Mouse (Mus musculus) neural tube, embryonic 15.5 days (tissue): ENCODE results near the gene Tyw3. TPM values are rescaled to one million over a fixed set of nuclear protein-coding genes. Genes with fewer than 3 reads are reported as not detected.
A peak's percentile ranks its signal among the peaks of the same experiment; 100 is the strongest.
"Not testable (repeated sequence)": the region's sequence is repeated elsewhere in the genome, so short reads cannot be mapped to it uniquely, and the experiment has no call there.

Experiments used
- ATAC-seq: fragments of 200-750 bp; cut with Nextera tagmentation; 2 replicates; pipeline ENCODE4 v1.8.0; 2017; ENCODE audit warnings: mild to moderate bottlenecking, moderate TSS enrichment, moderate library complexity; ENCODE audit not compliant: low FRiP score
- H3K27ac ChIP-seq: fragments of 300-500 bp; sonication (generic); replicated peaks from 2 replicates; pipeline ENCODE4 v1.5.1; 2015; ENCODE audit warnings: mild to moderate bottlenecking, inconsistent platforms
- H3K27me3 ChIP-seq: fragments of 300-500 bp; sonication (generic); replicated peaks from 2 replicates; pipeline ENCODE4 v1.6.1; 2015; ENCODE audit warnings: inconsistent platforms
- H3K36me3 ChIP-seq: fragments of 300-500 bp; sonication (generic); 2 replicates; pipeline ENCODE4 v1.6.1; 2015; ENCODE audit warnings: inconsistent platforms
- H3K4me1 ChIP-seq: fragments of 300-500 bp; sonication (generic); 2 replicates; pipeline ENCODE4 v1.6.1; 2015; ENCODE audit warnings: inconsistent platforms
- H3K4me2 ChIP-seq: fragments of 300-500 bp; sonication (generic); 2 replicates; pipeline ENCODE4 v1.6.1; 2015; ENCODE audit warnings: inconsistent platforms, mild to moderate bottlenecking, moderate library complexity
- H3K4me3 ChIP-seq: fragments of 300-500 bp; sonication (generic); replicated peaks from 2 replicates; pipeline ENCODE4 v1.5.1; 2015; ENCODE audit warnings: mild to moderate bottlenecking, inconsistent platforms
- H3K9ac ChIP-seq: fragments of 300-500 bp; sonication (generic); replicated peaks from 2 replicates; pipeline ENCODE4 v1.6.1; 2015; ENCODE audit warnings: mild to moderate bottlenecking, inconsistent platforms
- H3K9me3 ChIP-seq: fragments of 300-500 bp; sonication (generic); replicated peaks from 2 replicates; pipeline ENCODE4 v1.6.1; 2016; ENCODE audit warnings: inconsistent platforms
- whole genome bisulfite sequencing: fragments of 180-500 bp; shearing (Covaris S2); methylation state at CpG from one replicate; pipeline ENCODE4 v1.1.7; 2015; ENCODE audit warnings: mixed read lengths; 5-methylcytosine and 5-hydroxymethylcytosine counted together
- polyA plus RNA-seq: library from polyadenylated mRNA; unstranded; fragments of >200 nt; fragmentation: Nextera tagmentation; extraction: Ambion mirVana; gene quantifications from 2 replicates; pipeline ENCODE4 v1.2.1, GENCODE M21; 2015

Tyw3 gene
- polyA plus RNA-seq: 12.7 and 13.9 TPM in 2 replicates

GRCm38 (mm10) chr3:154596934-154597554 lies at the start of gene Tyw3:
Tyw3 (minus strand) TSS chr3:154597104.
- Histone ChIP-seq H3K9ac (peak within 1 kb of the TSS; percentile 79), H3K36me3 (peaks cover 23% of the 10 kb centered on the region), H3K4me3 (peak within 1 kb of the TSS; percentile 79), H3K27me3 (no peaks in the 10 kb centered on the region), H3K4me1 (peaks cover 15% of the 10 kb centered on the region), H3K9me3 (no peaks in the 10 kb centered on the region), H3K4me2 (peak within 1 kb of the TSS; percentile 80), H3K27ac (peak within 1 kb of the TSS; percentile 96)
- peak; percentile 96 for ATAC-seq
- under 1% methylated on average over 38 of the region's 38 CpGs for WGBS

GRCm38 (mm10) chr3:154633091-154633490 lies 36.2 kb upstream of the Tyw3 start:
- WGBS: 58% methylated on average over 5 of the region's 5 CpGs

DNA sequence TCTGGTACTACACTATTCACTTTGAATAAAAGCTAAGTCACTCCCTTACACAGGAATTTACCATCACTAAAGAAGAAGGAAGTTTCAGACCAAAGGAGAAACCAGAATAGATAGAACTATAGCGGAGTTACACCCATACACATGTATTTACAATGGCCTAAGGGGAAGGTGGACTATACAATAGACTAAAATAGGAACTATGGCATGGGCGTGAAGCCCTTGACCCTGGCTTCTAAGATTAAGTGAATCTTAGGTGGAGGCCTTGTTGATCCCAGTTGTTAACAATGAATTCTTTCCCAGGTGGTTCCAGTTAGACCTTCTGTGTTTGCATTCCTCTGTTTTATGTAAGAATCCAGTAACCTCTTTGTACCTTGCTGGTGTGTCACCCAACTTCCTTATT lies 34.4 kb upstream of the Tyw3 start:
- H3K27ac ChIP-seq, H3K36me3 ChIP-seq, H3K27me3 ChIP-seq, H3K9ac ChIP-seq, H3K9me3 ChIP-seq, ATAC-seq, H3K4me2 ChIP-seq, H3K4me1 ChIP-seq, H3K4me3 ChIP-seq: not testable (repeated sequence)
- WGBS: 93% methylated on average over 2 of the region's 2 CpGs

More at GRCm38 (mm10) chr3:154633091-154633490, 36.2 kb upstream of the Tyw3 start:
- H3K27me3 ChIP-seq: no peaks in the 10 kb centered on the region
- no peaks in the 10 kb centered on the region for H3K4me1 ChIP-seq
- no peaks in the 10 kb centered on the region for H3K36me3 ChIP-seq
- H3K27ac ChIP-seq: no peak overlapping the region
- no peak overlapping the region for H3K4me2 ChIP-seq
- ATAC-seq: no peak
- no peaks in the 10 kb centered on the region for H3K9me3 ChIP-seq
- H3K4me3 ChIP-seq: no peak overlapping the region
- no peak overlapping the region for H3K9ac ChIP-seq

DNA sequence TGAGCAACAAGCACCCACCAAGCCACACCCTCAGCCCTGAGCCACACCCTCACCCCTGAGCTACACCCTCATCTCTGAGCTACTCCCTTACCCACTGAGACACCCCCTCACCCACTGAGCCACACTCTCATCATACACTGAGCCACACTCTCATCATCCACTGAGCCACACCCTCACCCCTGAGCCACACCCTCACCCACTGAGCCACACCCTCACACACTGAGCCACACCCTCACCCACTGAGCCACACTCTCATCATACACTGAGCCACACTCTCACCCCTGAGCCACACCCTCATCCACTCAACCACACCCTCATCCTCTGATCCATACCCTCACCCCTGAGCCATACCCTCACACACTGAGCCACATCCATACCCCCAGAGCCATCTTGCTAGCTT lies 31.4 kb upstream of the Tyw3 start:
- Histone ChIP-seq H3K9ac (no peak overlapping the region), H3K9me3 (no peaks in the 10 kb centered on the region)
- ATAC-seq: no peak

DNA sequence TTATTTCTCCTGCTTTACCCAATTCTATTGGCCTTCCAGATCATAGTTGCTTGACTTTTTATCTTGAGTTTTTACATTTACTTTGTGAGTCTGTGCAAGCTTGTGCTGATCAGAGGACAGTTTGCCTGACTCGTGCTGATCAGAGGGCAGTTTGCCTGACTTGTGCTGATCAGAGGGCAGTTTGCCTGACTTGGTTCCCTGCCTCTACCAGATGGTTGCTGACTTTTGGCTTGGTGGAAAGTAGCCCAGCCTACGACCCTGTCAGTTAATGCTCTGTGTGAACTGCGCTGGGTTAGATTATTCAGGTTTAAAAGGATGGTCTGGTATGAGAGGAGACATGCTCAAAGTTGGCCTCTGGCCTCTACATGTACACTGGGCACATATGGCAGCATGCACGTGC lies 19.2 kb upstream of the Tyw3 start:
- Histone ChIP-seq H3K4me1 (no peaks in the 10 kb centered on the region), H3K36me3 (no peaks in the 10 kb centered on the region), H3K9ac (no peak overlapping the region), H3K4me2 (no peak overlapping the region), H3K4me3 (no peak overlapping the region), H3K9me3 (no peaks in the 10 kb centered on the region), H3K27ac (no peak overlapping the region), H3K27me3 (no peaks in the 10 kb centered on the region)
- no peak for ATAC-seq
- 92% methylated on average over 4 of the region's 4 CpGs for WGBS

More for the DNA sequence above, 31.4 kb upstream of the Tyw3 start:
- Histone ChIP-seq H3K27me3 (no peaks in the 10 kb centered on the region), H3K27ac (no peak overlapping the region), H3K4me3 (no peak overlapping the region), H3K4me2 (no peak overlapping the region), H3K4me1 (no peaks in the 10 kb centered on the region), H3K36me3 (no peaks in the 10 kb centered on the region)

- Histone ChIP-seq H3K27me3 (no peaks in the 10 kb centered on the region), H3K4me2 (no peak overlapping the region), H3K9ac (no peak overlapping the region), H3K4me1 (no peaks in the 10 kb centered on the region), H3K27ac (no peak overlapping the region), H3K9me3 (no peaks in the 10 kb centered on the region), H3K4me3 (no peak overlapping the region), H3K36me3 (no peaks in the 10 kb centered on the region)
- no peak for ATAC-seq
- WGBS: 92% methylated on average over 7 of the region's 7 CpGs
These were observed 18.4 kb upstream of the Tyw3 start for GRCm38 (mm10) chr3:154615304-154615703.

GRCm38 (mm10) chr3:154614771-154615170 lies 17.9 kb upstream of the Tyw3 start:
- Histone ChIP-seq H3K9me3 (no peaks in the 10 kb centered on the region), H3K4me2 (no peak overlapping the region), H3K27ac (no peak overlapping the region), H3K4me1 (no peaks in the 10 kb centered on the region), H3K4me3 (no peak overlapping the region), H3K36me3 (no peaks in the 10 kb centered on the region), H3K9ac (no peak overlapping the region), H3K27me3 (no peaks in the 10 kb centered on the region)
- ATAC-seq: no peak
- 91% methylated on average over 8 of the region's 8 CpGs for WGBS

GRCm38 (mm10) chr3:154611888-154612287 lies 15.0 kb upstream of the Tyw3 start:
- WGBS: 92% methylated on average over 3 of the region's 3 CpGs
- Histone ChIP-seq H3K27ac (no peak overlapping the region), H3K4me1 (no peaks in the 10 kb centered on the region), H3K9ac (no peak overlapping the region), H3K4me3 (no peak overlapping the region), H3K27me3 (no peaks in the 10 kb centered on the region), H3K36me3 (no peaks in the 10 kb centered on the region), H3K9me3 (no peaks in the 10 kb centered on the region), H3K4me2 (no peak overlapping the region)
- no peak for ATAC-seq

- Histone ChIP-seq H3K36me3 (no peaks in the 10 kb centered on the region), H3K4me2 (no peak overlapping the region), H3K9me3 (no peaks in the 10 kb centered on the region), H3K4me1 (no peaks in the 10 kb centered on the region), H3K4me3 (no peak overlapping the region), H3K9ac (no peak overlapping the region), H3K27me3 (no peaks in the 10 kb centered on the region), H3K27ac (no peak overlapping the region)
- no peak for ATAC-seq
- 83% methylated on average over 1 of the region's 1 CpGs for WGBS
These were observed 11.0 kb upstream of the Tyw3 start for GRCm38 (mm10) chr3:154607896-154608295.

GRCm38 (mm10) chr3:154604871-154605270 lies 8.0 kb upstream of the Tyw3 start:
- Histone ChIP-seq H3K4me1 (no peaks in the 10 kb centered on the region), H3K36me3 (no peaks in the 10 kb centered on the region), H3K9ac (no peak overlapping the region), H3K27me3 (no peaks in the 10 kb centered on the region), H3K4me3 (no peak overlapping the region), H3K9me3 (no peaks in the 10 kb centered on the region), H3K4me2 (no peak overlapping the region), H3K27ac (no peak overlapping the region)
- ATAC-seq: no peak
- WGBS: 75% methylated on average over 5 of the region's 5 CpGs

DNA sequence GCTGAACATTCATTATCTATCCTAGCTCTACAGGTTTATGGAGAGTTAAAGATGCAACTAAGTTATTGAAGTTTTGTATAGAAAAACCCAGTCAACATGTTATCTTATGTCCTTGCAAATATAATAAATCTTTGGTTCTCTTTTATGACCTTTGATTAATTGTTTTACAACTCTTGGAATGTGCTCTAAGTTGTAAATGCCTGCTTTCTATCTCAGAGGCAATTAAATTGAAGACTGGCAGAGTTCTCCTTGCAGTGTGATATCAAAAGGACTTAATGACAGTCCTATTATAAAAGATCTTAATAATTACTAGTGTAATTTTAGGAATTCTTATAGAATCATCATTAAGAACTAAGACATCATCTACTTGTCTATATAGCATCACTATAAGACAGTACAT lies 5.2 kb upstream of the Tyw3 start:
- H3K4me3 ChIP-seq: no peak overlapping the region
- no peak overlapping the region for H3K9ac ChIP-seq
- H3K27me3 ChIP-seq: no peaks in the 10 kb centered on the region
- H3K36me3 ChIP-seq: no peaks in the 10 kb centered on the region
- no peak overlapping the region for H3K27ac ChIP-seq
- no peak for ATAC-seq
- no peaks in the 10 kb centered on the region for H3K9me3 ChIP-seq
- H3K4me1 ChIP-seq: peaks cover 7% of the 10 kb centered on the region
- H3K4me2 ChIP-seq: no peak overlapping the region

- H3K4me1 ChIP-seq: peaks cover 15% of the 10 kb centered on the region
- H3K9ac ChIP-seq: peak overlapping the region; percentile 79
- H3K27me3 ChIP-seq: no peaks in the 10 kb centered on the region
- H3K4me2 ChIP-seq: peak overlapping the region; percentile 80
- peak overlapping the region; percentile 79 for H3K4me3 ChIP-seq
- ATAC-seq: no peak
- H3K36me3 ChIP-seq: peaks cover 17% of the 10 kb centered on the region
- 42% methylated on average over 7 of the region's 7 CpGs for WGBS
- no peaks in the 10 kb centered on the region for H3K9me3 ChIP-seq
- H3K27ac ChIP-seq: peak overlapping the region; percentile 96; the same call in 1 of the 2 replicates
These were observed 657 bp upstream of the Tyw3 start for GRCm38 (mm10) chr3:154597561-154597960.
